Mouse (Mus musculus) lung, embryonic 14.5 days (tissue): ENCODE measurements at regions not wholly inside any gene's neighbourhood (a gene's known extent, or its start where the extent isn't known, plus 50 kb on each side); places are given as distances from the start of the nearest gene placed in this dataset.

Experiments used
- ATAC-seq: fragments of 200-750 bp; cut with Nextera tagmentation; 2 replicates; pipeline ENCODE4 v1.8.0; 2017; ENCODE audit warnings: mild to moderate bottlenecking, moderate TSS enrichment, moderate library complexity; ENCODE audit not compliant: insufficient read depth
- DNase-seq: peaks from one replicate; pipeline ENCODE4 v3.0.0-alpha.2; 2015
- H3K27ac ChIP-seq: fragments of 300-500 bp; sonication (generic); 2 replicates; pipeline ENCODE4 v1.5.1; 2014; ENCODE audit warnings: low read depth, mild to moderate bottlenecking, moderate library complexity
- H3K27me3 ChIP-seq: fragments of 300-500 bp; sonication (generic); 2 replicates; pipeline ENCODE4 v1.6.1; 2014; ENCODE audit warnings: low read length, control low read depth; ENCODE audit not compliant: insufficient read depth
- H3K36me3 ChIP-seq: fragments of 300-500 bp; sonication (generic); 2 replicates; pipeline ENCODE4 v1.6.1; 2014; ENCODE audit warnings: control low read depth; ENCODE audit not compliant: insufficient read depth
- H3K4me1 ChIP-seq: fragments of 300-500 bp; sonication (generic); 2 replicates; pipeline ENCODE4 v1.6.1; 2014; ENCODE audit warnings: antibody characterized with exemption, control low read depth; ENCODE audit not compliant: insufficient read depth
- H3K4me2 ChIP-seq: fragments of 300-500 bp; sonication (generic); 2 replicates; pipeline ENCODE4 v1.6.1; 2014; ENCODE audit warnings: mild to moderate bottlenecking
- H3K4me3 ChIP-seq: fragments of 300-500 bp; sonication (generic); 2 replicates; pipeline ENCODE4 v1.5.1; 2014; ENCODE audit warnings: low read depth, low read length
- H3K9ac ChIP-seq: fragments of 300-500 bp; sonication (generic); 2 replicates; pipeline ENCODE4 v1.6.1; 2014
- H3K9me3 ChIP-seq: fragments of 300-500 bp; sonication (generic); 2 replicates; pipeline ENCODE4 v1.6.1; 2016; ENCODE audit warnings: low read depth, low read length, control low read depth
- CTCF ChIP-seq: IDR thresholded peaks from 2 replicates; pipeline ENCODE4 v1.5.1; 2016; ENCODE audit warnings: antibody characterized with exemption, low read depth
- WGBS: fragments of 180-500 bp; shearing (Covaris S2); extraction: QIAGEN DNeasy Blood & Tissue Kit; methylation state at CpG from one replicate; pipeline ENCODE4 v1.1.7; 2014; 5-methylcytosine and 5-hydroxymethylcytosine counted together

- TF ChIP-seq CTCF, result no peak
- ATAC-seq, result no peak
- Histone ChIP-seq H3K36me3 (no peaks in the 10 kb centered on the region), H3K4me2 (no peak overlapping the region), H3K4me3 (no peak overlapping the region), H3K4me1 (no peaks in the 10 kb centered on the region), H3K9me3 (no peaks in the 10 kb centered on the region), H3K27me3 (no peaks in the 10 kb centered on the region), H3K27ac (no peak overlapping the region), H3K9ac (no peak overlapping the region)
- WGBS, result 48% methylated on average over 2 of the region's 2 CpGs
- DNase-seq, result no peak
Measured at GRCm38 (mm10) chr5:49575901-49576300, 51.2 kb upstream of the Kcnip4 start.
